Mouse (Mus musculus) midbrain, embryonic 16.5 days (tissue): ENCODE measurements around the gene Lce1e. TPM values are rescaled to one million over a fixed set of nuclear protein-coding genes. Genes with fewer than 3 reads are reported as not detected.
"Not testable (repeated sequence)": the region's sequence is repeated elsewhere in the genome, so short reads cannot be mapped to it uniquely, and the experiment has no call there.

Experiments
- ATAC-seq: fragments of 200-750 bp; cut with Nextera tagmentation; 2 replicates; pipeline ENCODE4 v1.8.0; 2017; ENCODE audit warnings: moderate TSS enrichment
- H3K27ac ChIP-seq: fragments of 300-500 bp; sonication (generic); 2 replicates; pipeline ENCODE4 v1.5.1; 2014; ENCODE audit warnings: mild to moderate bottlenecking, low read length, mixed read lengths
- H3K27me3 ChIP-seq: fragments of 300-500 bp; sonication (generic); 2 replicates; pipeline ENCODE4 v1.6.1; 2014; ENCODE audit warnings: low read depth, low read length, mixed read lengths; ENCODE audit not compliant: control insufficient read depth, insufficient read depth
- H3K36me3 ChIP-seq: fragments of 300-500 bp; sonication (generic); 2 replicates; pipeline ENCODE4 v1.6.1; 2014; ENCODE audit warnings: mild to moderate bottlenecking, low read length, moderate library complexity, mixed read lengths; ENCODE audit not compliant: control insufficient read depth, insufficient read depth
- H3K4me1 ChIP-seq: fragments of 300-500 bp; sonication (generic); 2 replicates; pipeline ENCODE4 v1.6.1; 2014; ENCODE audit warnings: mild to moderate bottlenecking, low read length, mixed read lengths; ENCODE audit not compliant: control insufficient read depth, insufficient read depth
- H3K4me2 ChIP-seq: fragments of 300-500 bp; sonication (generic); 2 replicates; pipeline ENCODE4 v1.6.1; 2014; ENCODE audit warnings: mild to moderate bottlenecking, low read length, mixed read lengths
- H3K4me3 ChIP-seq: fragments of 300-500 bp; sonication (generic); 2 replicates; pipeline ENCODE4 v1.5.1; 2014; ENCODE audit warnings: low read depth, mild to moderate bottlenecking, low read length, moderate library complexity, mixed read lengths
- H3K9ac ChIP-seq: fragments of 300-500 bp; sonication (generic); 2 replicates; pipeline ENCODE4 v1.6.1; 2014; ENCODE audit warnings: low read depth, low read length, mixed read lengths
- H3K9me3 ChIP-seq: fragments of 300-500 bp; sonication (generic); replicated peaks from 2 replicates; pipeline ENCODE4 v1.6.1; 2014; ENCODE audit warnings: mild to moderate bottlenecking, low read length, mixed read lengths; ENCODE audit not compliant: control insufficient read depth, poor library complexity, severe bottlenecking
- WGBS: fragments of 180-500 bp; shearing (Covaris S2); extraction: QIAGEN DNeasy Blood & Tissue Kit; methylation state at CpG from one replicate; pipeline ENCODE4 v1.1.7; 2014; 5-methylcytosine and 5-hydroxymethylcytosine counted together
- polyA plus RNA-seq: library from polyadenylated mRNA; unstranded; fragments of >200 nt; fragmentation: Nextera tagmentation; extraction: Ambion mirVana; gene quantifications from 2 replicates; pipeline ENCODE4 v1.2.1, GENCODE M21; 2015

The Lce1e gene
- polyA plus RNA-seq: not detected in 2 replicates

DNA sequence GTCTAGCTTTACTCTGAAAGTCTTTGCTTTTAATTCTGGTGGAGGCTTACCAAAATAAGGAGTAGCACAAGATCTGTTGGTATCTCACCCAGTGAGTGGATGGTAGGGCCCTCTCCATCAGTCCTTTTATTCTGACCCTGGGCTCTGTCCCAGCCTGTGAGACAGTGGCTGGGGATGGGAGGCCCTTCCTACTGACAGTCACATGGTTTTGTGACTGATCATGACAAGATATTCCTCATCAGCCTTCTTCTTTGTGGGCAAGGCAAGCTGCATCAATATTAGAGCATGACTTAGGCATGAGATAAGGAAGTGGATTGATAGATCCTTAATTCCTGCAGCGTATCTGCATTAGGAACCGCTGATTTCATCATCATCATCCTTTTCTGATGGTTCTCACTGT lies at the start of gene Lce1e:
Gene Lce1e (minus strand): TSS at position 101 of the 400 bp plus-strand sequence.
- Histone ChIP-seq H3K27me3 (no peaks in the 10 kb centered on the region), H3K9ac (no peak within 1 kb of the TSS), H3K36me3 (no peaks in the 10 kb centered on the region), H3K27ac (no peak within 1 kb of the TSS), H3K4me1 (no peaks in the 10 kb centered on the region), H3K4me2 (no peak within 1 kb of the TSS), H3K4me3 (no peak within 1 kb of the TSS), H3K9me3 (no peaks in the 10 kb centered on the region)
- no peak for ATAC-seq
- 85% methylated on average over 2 of the region's 2 CpGs for WGBS

DNA sequence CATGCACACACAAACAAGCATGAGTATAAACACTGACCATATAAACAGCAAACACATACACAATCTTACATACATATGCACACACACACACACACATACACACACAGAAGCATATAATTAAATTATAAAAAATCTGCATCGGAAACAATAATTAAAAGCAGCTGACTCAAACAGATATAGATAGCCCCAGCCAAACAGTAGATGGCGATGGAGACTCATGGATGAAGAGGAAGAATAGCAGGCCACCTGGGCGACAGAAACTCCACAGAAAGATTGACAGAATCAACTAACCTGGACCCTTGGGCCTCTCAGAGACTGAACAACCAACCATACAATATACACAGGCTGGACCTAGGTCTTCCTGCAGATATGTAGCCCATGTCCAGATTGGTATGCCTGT lies 44.3 kb upstream of the Lce1e start:
- Histone ChIP-seq H3K36me3 (no peaks in the 10 kb centered on the region), H3K9ac (no peak overlapping the region), H3K4me1 (no peaks in the 10 kb centered on the region), H3K9me3 (no peaks in the 10 kb centered on the region), H3K27me3 (no peaks in the 10 kb centered on the region), H3K4me2 (no peak overlapping the region), H3K27ac (no peak overlapping the region), H3K4me3 (no peak overlapping the region)
- ATAC-seq: no peak
- 39% methylated on average over 3 of the region's 3 CpGs for WGBS

DNA sequence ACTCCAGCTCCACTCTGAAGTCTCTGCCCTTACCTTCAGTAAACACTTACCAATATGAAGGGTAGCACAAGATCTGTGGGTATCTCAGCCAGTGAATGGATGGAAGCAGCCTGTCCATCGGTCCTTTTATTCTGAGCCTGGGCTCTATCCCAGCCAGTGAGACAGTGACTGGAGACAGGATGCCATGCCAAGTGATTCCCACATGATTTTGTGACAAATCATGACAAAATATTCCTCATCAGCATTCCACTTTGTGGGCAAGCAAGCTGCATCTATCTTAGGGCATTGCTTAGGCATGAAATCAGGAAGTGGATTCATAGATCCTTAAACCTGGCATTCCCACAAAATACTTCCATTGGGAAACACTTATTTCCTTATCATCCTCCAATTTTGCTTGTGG lies 43.4 kb upstream of the Lce1e start, which contains the start of gene Lce1g:
Gene Lce1g (minus strand): TSS at position 101 of the 400 bp plus-strand sequence.
- ATAC-seq: no peak
- no peaks in the 10 kb centered on the region for H3K36me3 ChIP-seq
- H3K9ac ChIP-seq: no peak within 1 kb of the TSS
- 87% methylated on average over 1 of the region's 1 CpGs for WGBS
- no peaks in the 10 kb centered on the region for H3K27me3 ChIP-seq
- no peaks in the 10 kb centered on the region for H3K4me1 ChIP-seq
- H3K4me3 ChIP-seq: no peak within 1 kb of the TSS
- H3K27ac ChIP-seq: no peak within 1 kb of the TSS
- H3K9me3 ChIP-seq: no peaks in the 10 kb centered on the region
- H3K4me2 ChIP-seq: no peak within 1 kb of the TSS

DNA sequence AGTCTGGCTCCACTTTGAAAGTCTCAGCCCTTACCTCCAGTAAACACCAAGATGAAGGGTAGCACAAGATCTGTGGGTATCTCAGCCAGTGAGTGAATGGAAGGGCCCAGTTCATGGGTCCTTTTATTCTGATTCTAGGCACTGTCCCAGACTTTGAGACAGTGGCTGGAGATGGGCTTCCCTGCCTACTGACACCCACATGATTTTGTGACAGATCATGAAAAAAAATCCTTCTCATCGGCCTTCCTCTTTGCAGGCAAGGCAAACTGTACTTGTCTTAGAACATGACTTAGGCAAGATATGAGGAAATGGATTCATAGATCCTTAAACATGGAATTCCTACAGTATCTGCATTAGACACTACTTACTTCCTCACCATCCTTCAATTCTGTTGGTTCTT lies 30.1 kb upstream of the Lce1e start, which contains the start of gene Gm38119:
Gene Gm38119 (minus strand): TSS at position 101 of the 400 bp plus-strand sequence.
- Histone ChIP-seq H3K27ac (no peak within 1 kb of the TSS), H3K36me3 (no peaks in the 10 kb centered on the region), H3K4me1 (no peaks in the 10 kb centered on the region), H3K4me3 (no peak within 1 kb of the TSS), H3K4me2 (no peak within 1 kb of the TSS), H3K27me3 (no peaks in the 10 kb centered on the region), H3K9ac (no peak within 1 kb of the TSS), H3K9me3 (no peaks in the 10 kb centered on the region)
- WGBS: 72% methylated on average over 1 of the region's 1 CpGs
- no peak for ATAC-seq

DNA sequence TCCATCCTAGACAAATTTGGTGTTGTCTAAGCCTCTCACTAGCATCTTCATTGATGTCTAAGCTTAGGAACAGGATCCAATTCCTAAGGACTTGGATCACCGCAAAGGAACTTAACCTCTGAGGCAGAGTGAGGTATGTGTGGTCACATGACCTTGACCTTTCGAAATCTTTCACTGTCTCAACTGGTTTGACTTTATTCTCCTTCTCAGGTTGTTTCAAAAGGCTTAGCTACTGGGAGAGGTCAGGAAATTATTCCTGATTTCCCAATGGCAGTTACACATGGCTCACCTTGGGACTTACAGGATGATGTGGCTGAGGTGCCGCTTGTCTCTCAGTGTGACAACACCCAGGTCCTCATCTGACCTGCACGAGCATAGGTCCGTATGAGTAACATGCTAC lies 13.8 kb upstream of the Lce1e start:
- 91% methylated on average over 5 of the region's 5 CpGs for WGBS
- no peak for ATAC-seq
- H3K27me3 ChIP-seq: no peaks in the 10 kb centered on the region
- no peak overlapping the region for H3K9ac ChIP-seq
- H3K9me3 ChIP-seq: no peaks in the 10 kb centered on the region
- H3K4me2 ChIP-seq: no peak overlapping the region
- H3K36me3 ChIP-seq: no peaks in the 10 kb centered on the region
- no peak overlapping the region for H3K4me3 ChIP-seq
- no peaks in the 10 kb centered on the region for H3K4me1 ChIP-seq
- no peak overlapping the region for H3K27ac ChIP-seq

DNA sequence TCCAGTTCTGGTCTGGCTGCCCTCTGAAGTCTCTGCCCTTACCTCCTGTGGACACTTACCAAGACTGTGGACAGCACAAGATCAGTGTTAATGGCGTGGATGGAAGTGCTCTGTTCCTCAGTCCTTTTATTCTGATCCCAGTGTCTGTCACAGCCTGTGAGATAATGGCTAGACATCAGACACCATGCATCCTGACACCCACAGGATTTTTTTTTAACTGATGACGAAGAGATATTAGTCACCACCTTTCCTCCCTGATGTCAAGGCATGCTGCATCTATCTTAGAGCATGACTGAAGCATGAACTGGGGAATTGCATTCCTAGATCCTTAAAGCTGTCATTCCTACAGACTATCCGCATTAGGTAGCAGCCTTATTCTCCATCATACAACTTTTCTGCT lies 11.4 kb upstream of the Lce1e start, which contains the start of gene Lce1f:
Gene Lce1f (minus strand): TSS at position 101 of the 400 bp plus-strand sequence.
- Histone ChIP-seq H3K36me3 (no peaks in the 10 kb centered on the region), H3K4me3 (no peak within 1 kb of the TSS), H3K27me3 (no peaks in the 10 kb centered on the region), H3K4me1 (no peaks in the 10 kb centered on the region), H3K4me2 (no peak within 1 kb of the TSS), H3K9me3 (no peaks in the 10 kb centered on the region), H3K9ac (no peak within 1 kb of the TSS), H3K27ac (no peak within 1 kb of the TSS)
- 77% methylated on average over 3 of the region's 3 CpGs for WGBS
- ATAC-seq: no peak

DNA sequence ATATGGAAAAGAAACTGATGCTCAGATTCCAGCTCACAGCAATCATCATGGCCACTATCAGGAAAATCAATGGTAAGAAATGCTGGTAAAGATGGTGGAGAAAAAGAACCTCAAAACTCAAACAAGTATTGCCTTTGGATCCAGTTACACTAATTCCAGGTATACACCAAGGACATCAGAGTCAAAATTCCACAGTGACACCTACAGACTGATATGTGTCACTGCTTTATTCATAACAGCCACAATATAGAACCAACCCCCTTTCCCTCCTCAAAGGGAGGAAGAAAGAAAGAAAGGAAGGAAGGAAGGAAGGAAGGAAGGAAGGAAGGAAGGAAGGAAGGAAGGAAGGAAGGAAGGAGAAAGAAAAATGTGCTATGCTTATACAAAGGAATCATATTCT lies 6.2 kb upstream of the Lce1e start:
- no peaks in the 10 kb centered on the region for H3K27me3 ChIP-seq
- H3K4me1 ChIP-seq: no peaks in the 10 kb centered on the region
- H3K36me3 ChIP-seq: no peaks in the 10 kb centered on the region
- H3K9me3 ChIP-seq: no peaks in the 10 kb centered on the region
- no peak overlapping the region for H3K9ac ChIP-seq
- no peak overlapping the region for H3K27ac ChIP-seq
- ATAC-seq: no peak
- no peak overlapping the region for H3K4me3 ChIP-seq
- H3K4me2 ChIP-seq: no peak overlapping the region

DNA sequence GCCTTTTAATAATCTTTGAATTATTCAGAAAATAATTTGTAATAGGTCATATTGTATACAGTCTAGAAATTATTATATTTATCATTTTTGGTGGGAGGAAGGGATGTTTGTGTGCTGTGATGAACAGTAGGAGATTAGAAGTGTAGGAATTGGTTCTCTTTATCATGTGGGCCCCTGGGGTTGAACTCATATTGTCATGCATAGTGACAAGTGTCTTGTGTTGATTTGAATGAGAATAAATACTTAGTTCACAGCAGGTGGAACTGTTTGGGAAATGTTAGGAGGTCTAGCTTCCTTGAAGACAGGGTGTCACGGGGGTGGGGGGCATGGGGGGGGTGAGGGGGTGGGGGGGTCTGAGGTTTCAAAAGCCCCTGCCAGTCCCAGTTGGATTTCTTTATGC lies 14.3 kb downstream of the Lce1e start:
- Histone ChIP-seq H3K36me3 (no peaks in the 10 kb centered on the region), H3K27me3 (no peaks in the 10 kb centered on the region), H3K4me3 (no peak overlapping the region), H3K27ac (no peak overlapping the region), H3K4me2 (no peak overlapping the region), H3K4me1 (no peaks in the 10 kb centered on the region), H3K9me3 (no peaks in the 10 kb centered on the region), H3K9ac (no peak overlapping the region)
- 0% methylated on average over 1 of the region's 1 CpGs for WGBS
- no peak for ATAC-seq

DNA sequence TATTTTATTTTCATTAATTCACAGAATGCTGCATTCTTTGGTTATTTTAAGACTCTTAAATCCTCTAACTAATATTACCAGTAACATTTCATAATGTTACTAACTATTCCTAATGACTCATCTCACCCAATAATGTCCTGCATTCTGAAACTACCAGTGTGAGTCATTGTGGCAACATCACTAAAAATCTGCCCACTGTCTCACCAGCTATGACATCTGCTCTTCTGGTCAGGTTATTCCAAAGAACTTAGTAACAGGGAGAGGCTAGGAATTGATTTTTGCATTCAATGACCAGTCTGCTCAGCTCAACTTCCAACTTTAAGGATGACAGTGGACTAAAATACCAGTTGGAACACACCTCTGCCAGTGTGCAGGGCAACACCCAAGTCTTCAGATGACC lies 17.2 kb downstream of the Lce1e start:
- no peaks in the 10 kb centered on the region for H3K9me3 ChIP-seq
- H3K4me3 ChIP-seq: no peak overlapping the region
- H3K9ac ChIP-seq: no peak overlapping the region
- no peaks in the 10 kb centered on the region for H3K4me1 ChIP-seq
- no peaks in the 10 kb centered on the region for H3K27me3 ChIP-seq
- H3K4me2 ChIP-seq: no peak overlapping the region
- ATAC-seq: no peak
- H3K27ac ChIP-seq: no peak overlapping the region
- no peaks in the 10 kb centered on the region for H3K36me3 ChIP-seq

DNA sequence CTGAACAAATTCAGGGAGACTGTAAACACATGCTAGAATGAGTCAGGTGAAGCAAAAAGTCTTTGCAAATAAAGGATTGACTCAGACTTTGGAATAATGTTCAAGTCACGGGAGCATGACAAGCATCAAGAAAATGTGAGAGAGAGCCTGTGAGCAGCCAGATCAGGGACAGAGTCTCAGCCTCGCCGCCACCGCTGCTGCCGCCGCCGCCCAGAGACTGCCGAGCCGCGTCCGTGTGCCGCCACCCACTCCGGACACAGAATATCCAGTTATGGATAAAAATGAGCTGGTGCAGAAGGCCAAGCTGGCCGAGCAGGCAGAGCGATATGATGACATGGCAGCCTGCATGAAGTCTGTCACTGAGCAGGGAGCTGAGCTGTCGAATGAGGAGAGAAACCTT lies 19.7 kb downstream of the Lce1e start:
- H3K9ac ChIP-seq, H3K27ac ChIP-seq, H3K36me3 ChIP-seq, H3K4me3 ChIP-seq, H3K4me1 ChIP-seq, H3K4me2 ChIP-seq, H3K27me3 ChIP-seq, ATAC-seq, H3K9me3 ChIP-seq: not testable (repeated sequence)
- 86% methylated on average over 16 of the region's 16 CpGs for WGBS
